Mouse (Mus musculus) erythroblast, adult 5-6 weeks (primary cell): Measurements from ENCODE around the gene Spag5. TPM values are rescaled to one million over a fixed set of nuclear protein-coding genes. Genes with fewer than 3 reads are reported as not detected.
A peak's percentile ranks its signal among the peaks of the same experiment; 100 is the strongest.

Source experiments
- ATAC-seq: replicated peaks from 2 replicates; pipeline ENCODE4 v1.8.0; 2016; ENCODE audit warnings: moderate number of reproducible peaks, mild to moderate bottlenecking, moderate TSS enrichment, inconsistent platforms; ENCODE audit not compliant: poor library complexity, low FRiP score, severe bottlenecking
- total RNA-seq, 2 experiments: library from RNA; stranded (forward) in 1 of 2; stranded (reverse) in 1 of 2; fragments of 150-400 nt in 1 of 2; fragments of 200-764, 138-1000 nt in 1 of 2; gene quantifications; 2 replicates each; pipeline versions ENCODE4 v1.2.3 to v1.2.4; 2015 to 2017; ENCODE audit warnings: low replicate concordance in 2 of 2

Spag5 gene
- total RNA-seq (2015; ENCODE audit: low replicate concordance), result 12.3 and 20.3 TPM in 2 replicates
- 40.4 and 60.1 TPM in 2 replicates for total RNA-seq (2017; ENCODE audit: low replicate concordance)

DNA sequence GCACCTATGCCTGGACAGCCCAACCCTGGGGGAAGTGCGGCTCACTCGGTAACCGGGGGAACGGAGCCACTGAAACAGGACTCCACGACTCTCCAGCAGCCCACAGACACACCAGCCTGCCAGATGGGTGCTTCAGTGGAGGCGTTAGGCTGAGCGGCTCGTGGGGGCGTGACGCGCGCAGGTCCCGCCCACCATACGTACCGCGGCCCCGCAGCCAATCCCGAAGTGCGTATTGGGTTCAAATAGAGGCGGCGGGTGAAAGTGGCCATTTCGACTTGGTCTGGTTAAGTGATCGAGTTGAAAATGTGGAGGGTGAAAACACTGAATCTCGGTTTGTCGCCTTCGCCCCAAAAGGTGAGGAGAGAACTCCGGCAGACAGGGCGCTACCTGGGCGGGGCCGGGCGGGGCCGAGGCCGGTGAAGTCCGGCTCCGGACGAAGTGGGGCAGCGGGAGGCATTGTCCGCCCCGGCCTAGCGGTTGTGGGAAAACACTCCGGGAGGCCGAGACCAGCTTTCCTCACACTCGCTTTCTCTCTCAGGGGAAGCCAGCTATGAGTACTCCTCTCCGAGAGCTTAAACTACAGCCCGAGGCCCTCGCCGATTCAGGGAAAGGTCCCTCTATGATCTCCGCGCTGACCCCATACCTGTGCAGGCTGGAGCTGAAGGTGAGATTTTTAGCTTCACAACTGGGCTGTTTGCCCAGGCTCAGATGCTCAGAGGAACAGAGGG lies at the start of gene Spag5:
Spag5 (plus strand) TSS at position 173 of the 728 bp plus-strand sequence.
- ATAC-seq, result peak; percentile 99

DNA sequence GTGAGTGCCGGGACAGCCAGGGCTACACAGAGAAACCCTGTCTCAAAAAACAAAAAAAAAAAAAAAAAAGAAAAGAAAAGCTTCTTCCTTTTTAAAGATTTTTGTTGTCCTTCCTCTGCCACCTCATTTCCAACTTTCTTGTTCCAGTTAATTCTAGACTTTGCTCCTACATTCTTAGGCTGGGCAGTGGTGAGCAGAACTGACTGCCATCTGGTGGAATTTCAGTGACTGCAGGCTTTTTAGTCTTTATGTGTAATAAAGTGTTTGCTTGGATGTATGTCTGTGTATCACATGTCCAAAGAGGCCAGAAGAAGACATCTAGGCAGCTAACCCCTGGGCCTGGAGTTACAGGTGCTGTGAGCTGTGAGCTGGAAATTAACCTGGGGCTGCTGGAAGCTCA lies 44.7 kb upstream of the Spag5 start:
- ATAC-seq, result no peak

DNA sequence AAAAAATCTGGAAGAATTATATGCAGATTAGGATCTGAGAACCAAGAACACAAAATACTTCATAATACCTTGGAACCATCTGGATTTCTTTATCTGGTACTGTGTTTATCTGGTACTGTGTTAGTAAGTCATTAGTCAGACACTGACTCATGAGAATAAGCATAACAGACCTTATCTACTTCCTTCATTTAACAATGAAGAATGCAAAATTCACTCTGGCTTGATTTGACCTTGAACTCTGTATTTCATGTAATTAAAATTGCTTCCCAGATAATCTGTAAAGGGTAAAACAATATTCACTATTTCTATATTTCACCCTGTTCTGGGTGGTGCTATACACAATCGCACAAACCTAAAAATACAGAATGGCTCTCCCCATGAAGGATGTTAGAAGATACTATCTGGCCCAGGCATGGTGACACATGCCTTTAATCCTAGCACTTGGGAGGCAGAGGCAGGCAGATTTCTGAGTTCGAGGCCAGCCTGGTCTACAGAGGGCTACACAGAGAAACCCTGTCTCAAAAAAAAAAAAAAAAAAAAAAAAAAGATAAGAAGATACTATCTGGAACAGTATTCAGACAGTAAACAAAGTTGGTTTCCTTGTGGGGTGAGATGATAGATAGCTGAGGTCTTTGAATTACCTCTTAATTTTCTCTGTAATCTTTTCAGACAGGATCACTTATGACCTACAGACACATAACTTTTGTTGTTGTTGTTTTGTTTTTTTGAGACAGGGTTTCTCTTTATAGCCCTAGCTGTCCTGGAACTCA lies 40.7 kb upstream of the Spag5 start:
- ATAC-seq, result no peak

DNA sequence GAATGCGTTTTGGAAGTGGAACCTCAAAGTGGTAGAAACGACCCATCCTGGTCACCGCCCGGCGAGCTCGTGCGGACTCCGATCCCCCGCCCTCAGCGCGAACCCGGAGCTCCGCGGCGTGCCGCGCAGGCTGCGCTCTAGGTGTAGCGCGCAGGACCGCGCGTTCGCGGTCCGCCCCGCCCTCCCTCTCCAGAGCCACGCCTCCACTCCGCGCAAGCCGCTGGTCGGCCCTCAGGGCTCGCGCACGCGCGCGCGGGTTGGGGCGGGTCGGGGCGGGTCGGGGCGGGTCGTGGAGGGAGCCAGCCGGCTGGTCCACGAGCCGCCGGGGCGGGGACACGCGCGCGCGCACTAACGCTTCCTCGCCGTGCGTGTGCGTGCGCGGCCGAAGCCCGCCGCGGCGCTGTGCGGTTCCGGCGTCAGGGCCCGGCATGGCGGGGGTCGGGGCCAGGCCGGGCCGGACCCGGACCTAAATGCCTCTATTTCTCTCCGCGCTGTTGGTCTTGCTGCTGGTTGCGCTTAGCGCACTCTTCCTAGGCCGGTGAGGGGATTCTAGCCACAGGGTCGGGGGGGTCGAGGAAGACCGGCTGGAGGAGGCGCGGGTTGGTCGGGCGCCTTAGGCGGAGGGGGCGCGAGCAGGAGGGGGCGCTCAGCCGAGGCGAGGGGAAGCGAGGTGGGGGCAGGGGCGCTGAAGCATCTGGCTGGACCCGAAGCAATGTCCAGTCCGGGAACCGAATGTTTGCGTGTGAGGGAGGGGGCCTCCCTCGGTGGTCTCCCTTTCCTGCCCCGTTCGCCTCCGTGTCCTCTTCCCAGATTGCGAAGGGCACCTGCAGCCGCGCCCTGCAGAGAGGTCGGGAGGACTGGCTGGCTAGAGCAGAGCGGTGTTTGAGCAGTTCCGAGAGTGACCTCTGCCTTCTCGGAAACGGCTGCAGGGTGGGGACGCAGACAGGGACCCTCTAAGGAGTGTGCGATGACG lies 39.7 kb upstream of the Spag5 start, which contains the start of gene 2610507B11Rik:
2610507B11Rik (plus strand) TSS at position 373 of the 973 bp plus-strand sequence.
- peak; percentile 89 for ATAC-seq

DNA sequence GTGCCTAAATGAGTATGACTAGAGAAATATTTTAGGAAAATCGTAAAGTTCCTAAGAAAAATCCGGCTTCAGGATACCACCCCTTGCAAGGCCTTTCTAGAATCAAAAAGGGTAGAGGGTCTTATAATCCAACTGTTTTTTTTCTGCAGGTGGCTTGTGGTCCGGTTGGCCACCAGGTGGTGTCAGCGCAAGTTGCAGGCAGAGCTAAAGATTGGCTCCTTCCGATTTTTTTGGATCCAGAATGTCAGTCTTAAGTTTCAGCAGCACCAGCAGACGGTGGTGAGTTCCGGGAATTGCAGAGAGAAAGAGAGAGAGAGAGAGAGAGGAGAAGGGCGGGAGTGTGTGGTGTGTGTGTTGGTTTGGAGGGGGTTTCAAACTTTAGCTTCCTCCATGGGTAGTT lies 38.8 kb upstream of the Spag5 start:
- peak; percentile 62 for ATAC-seq

DNA sequence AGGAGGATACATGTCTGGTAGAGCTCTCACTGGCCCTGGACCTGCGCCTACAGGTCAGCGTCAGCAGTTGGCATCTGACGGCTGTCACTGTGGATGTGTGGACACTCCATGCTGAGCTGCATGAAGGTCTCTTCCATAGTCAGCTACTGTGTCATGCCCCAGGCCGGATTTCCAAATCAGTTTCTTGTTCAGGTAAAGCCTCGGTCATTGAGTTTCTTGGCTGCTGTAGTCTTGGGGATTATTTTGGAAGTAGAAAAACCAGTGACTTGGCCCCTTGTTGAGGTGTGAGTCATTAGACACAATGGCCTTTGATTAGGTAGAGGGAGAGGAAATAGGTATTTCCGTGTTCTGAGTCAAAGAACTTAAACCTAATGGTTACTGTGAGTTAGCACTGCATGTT lies 35.8 kb upstream of the Spag5 start:
- no peak for ATAC-seq

DNA sequence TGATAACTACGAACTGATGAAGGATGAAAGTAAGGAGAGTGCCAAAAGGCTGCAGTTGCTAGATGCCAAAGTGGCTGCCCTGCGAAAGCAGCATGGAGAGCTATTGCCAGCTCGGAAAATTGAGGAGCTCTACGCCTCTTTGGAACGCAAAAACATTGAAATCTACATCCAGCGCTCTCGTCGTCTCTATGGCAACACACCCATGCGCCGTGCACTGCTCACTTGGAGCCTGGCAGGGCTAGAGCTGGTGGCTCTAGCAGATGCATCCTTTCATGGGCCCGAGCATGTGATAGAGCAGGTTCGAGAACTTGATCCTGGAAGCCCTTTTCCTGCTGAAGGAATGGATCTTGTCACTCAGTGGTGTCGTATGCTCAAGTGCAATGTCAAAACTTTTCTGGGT lies 29.3 kb upstream of the Spag5 start:
- ATAC-seq, result no peak

DNA sequence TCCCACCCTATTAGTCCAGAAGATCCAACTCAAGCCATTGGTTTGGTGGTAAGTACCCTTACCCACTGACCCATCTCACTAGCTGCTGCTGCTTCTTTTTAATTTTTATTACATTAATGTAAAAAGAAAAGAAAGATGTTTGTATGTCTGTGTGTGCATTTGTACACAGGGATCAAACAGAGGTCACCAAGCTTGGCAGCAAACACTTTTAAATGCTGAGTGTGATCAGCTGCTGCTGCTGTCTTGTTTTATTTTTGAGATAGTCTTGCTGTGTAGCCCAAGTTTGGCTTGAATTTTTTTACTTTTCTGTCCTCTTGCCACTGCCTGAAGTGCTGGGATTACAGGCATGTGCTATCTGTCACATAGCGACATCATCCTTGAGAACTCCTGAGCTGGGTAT lies 25.7 kb upstream of the Spag5 start:
- no peak for ATAC-seq

DNA sequence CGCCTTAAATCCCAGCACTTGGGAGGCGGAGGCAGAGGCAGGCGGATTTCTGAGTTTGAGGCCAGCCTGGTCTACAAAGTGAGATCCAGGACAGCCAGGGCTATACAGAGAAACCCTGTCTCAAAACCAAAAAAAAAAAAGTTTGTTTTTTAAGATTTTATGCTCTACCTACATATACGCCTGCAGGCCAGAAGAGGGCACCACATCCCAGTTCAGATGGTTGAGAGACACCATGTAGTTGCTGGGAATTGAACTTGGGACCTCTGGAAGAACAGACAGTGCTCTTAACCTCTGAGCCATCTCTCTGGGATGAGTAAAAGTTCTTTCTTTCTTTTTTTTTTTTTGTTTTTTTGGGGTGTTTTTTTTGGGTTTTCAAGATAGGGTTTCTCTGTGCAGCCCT lies 25.2 kb upstream of the Spag5 start:
- 0 out of 2 replicates have a peak, but pooled peaks have one; percentile 46 for ATAC-seq

DNA sequence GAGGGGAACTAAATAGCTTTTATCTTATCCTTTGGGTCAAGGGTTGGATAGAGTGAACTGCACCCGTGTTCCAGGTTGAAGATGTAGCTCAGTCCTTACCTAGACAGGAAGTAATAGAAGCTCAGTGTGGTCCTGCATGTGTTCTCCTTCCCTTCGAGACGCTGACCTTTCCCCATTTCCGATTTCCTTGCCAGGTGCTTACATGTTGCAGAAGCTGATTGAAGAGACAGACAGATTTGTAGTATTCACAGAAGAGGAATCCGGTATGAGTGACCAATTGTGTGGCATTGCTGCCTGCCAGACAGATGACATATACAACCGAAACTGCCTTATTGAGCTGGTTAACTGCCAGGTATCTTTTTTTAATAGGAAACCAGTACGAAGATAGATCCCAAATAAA lies 22.5 kb upstream of the Spag5 start:
- ATAC-seq, result no peak

DNA sequence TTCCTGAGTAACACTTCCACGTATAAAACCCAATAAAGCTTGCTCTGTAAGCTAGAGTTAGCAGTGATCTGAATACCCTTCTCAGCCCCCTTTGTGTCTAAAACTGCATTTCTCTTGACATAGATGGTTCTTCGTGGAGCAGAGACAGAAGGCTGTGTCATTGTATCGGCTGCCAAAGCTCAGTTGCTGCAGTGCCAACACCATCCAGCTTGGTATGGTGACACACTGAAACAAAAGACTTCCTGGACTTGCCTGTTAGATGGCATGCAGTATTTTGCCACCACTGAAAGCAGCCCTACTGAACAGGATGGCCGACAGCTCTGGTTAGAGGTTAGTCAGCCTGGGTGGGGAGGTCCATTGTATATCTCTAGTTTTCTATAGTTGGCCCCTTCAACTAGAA lies 21.7 kb upstream of the Spag5 start:
- no peak for ATAC-seq

DNA sequence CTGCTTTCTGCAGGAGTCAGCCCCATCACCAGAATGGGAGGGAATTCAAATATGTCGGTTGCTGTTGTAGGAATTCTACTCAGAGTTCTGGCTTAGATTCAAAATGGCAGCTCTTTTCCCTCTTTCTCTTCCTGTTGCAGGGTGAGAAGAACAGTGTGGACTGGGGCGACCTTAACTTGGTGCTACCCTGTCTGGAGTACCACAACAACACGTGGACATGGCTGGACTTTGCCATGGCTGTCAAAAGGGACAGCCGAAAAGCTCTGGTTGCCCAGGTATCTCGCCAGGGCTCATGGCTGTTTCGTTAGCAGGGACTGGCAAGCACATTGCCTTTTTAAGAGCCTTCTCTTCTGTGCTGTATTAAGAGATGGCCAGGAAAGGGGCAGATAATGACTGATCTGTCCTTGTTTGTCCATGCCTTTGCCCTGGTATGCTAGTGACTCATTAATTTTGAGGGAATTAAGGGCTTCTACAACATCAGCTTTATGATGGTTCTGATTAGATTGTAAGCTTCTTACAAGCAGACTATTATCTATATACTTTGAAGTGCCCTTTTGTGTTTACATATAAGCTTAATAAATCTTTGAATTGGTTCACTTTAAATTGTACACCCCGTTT lies 12.1 kb upstream of the Spag5 start:
- no peak for ATAC-seq

DNA sequence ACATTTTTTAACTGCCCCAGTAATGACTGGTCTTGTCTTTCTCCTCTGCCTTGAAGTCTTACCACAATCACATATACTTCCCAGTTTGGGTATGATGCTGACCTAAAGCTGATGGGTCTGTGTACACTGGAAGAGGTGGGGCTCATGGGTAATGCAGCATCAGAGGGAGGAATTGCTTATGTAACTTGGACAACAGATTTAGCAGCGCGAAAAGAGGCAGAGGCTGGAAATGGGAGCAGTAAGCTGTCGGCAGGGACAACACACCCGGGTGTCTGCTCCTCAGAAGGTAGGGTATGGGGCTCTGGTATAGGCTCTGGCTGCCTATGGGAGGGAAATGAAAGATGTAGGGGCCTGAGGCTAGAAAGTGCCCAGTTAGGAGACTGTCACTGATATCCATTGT lies 10.7 kb upstream of the Spag5 start, which contains the start of gene BC030499:
BC030499 (plus strand) TSS at position 188 of the 400 bp plus-strand sequence.
- no peak for ATAC-seq

DNA sequence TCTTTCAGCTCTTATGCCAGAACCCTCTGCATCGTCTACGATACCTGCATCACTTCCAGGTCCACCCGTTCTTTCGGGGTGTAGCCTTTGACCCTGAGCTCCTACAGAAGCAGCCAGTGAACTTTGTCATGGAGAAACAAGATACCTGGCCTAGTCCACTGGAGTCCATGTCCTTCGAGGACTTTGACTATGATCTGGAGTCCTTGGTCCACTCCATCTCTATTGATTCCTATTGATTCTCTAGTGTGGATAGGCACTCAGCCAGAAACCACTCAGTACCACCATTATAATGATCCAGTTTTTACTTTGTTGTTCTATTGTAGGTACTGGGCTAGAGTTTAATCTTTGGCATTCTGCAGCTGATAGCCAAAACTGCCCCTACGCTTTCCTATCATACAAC lies 6.7 kb upstream of the Spag5 start:
- no peak for ATAC-seq

DNA sequence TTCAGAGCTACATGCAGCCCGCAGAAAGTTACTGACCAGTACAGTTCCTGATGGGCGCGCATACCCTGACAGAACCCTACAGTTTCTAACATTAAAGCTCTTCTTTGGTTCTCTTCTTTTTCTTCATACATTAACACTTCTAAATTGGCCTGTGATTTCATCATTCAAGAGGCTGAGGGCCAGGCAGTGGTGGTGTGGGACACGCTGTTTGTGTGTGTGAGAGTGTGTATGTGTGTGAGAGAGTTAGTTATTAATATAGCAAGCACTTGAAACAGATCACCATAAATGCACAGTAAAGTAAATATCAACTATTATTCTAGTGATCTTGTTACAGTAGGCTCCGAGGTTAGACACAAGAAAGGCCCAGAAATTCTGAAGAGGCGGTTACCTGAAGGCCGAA lies 412 bp upstream of the Spag5 start:
- ATAC-seq, result no peak

DNA sequence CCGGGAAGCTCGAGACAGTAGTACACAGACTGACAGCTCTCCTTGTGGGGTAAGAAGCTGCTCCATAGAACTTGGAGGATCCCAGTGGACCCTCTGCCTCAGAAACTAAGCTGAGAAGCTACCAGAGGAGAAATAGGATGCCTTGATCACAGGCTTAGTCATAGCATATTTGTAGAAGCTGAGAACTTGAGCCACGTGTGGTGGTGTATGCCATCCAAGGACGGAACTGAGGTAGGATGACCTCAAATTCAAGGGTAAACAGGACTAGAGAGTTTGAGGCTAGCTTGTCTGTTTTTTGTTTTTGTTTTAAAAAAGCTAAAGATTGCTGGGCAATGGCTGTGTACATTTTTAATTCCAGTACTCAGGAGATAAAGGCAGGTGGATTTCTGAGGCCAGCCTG lies 3.9 kb downstream of the Spag5 start:
- no peak for ATAC-seq

DNA sequence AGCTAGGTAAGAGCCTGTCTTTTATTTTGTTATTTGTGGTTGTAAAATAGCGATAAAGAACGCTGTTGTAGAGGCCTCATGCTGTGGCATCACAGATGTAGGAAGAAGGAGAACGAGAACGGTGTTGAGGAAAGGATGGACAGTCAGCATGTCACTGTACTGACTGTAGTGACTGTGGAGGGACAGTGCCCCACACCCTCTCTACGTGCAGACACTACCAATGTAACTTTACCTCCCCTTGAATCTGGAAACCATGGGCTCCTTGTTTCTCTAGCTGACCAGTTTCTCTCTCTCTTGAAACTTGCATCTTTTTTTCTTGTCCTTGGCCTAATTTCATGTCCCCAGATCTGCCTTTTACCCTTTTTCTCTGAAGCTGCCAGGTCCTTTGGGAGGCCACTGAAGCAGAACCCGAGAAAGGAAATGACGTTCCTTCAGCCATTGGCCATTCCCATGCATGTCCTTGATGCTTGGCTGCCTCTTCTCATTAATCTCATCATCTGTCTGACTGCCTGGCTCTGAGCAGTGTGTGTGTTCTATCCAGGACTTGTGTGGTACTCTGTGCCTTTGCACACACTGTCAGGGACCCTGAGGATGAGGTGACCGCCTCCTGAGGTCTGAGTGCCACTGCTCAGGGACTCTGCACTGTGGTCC lies 9.7 kb downstream of the Spag5 start:
- ATAC-seq, result no peak

DNA sequence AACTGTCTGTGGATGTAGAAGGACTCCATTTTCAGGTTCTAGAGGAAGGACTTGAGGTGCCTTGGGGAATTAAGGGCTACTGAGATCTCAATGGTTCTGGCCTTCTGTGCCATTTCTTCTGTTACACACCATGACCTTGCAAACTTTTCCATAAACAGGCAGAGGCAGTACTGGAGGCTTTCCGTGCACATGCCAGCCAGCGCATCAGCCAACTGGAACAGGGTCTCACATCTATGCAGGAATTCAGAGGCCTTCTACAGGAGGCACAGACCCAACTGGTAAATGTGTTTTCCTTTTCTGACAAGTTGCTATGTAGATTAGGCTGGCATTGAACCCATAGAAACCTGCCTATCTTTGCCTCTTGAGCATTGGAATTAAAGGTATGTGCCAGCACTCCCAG lies 12.3 kb downstream of the Spag5 start:
- no peak for ATAC-seq

DNA sequence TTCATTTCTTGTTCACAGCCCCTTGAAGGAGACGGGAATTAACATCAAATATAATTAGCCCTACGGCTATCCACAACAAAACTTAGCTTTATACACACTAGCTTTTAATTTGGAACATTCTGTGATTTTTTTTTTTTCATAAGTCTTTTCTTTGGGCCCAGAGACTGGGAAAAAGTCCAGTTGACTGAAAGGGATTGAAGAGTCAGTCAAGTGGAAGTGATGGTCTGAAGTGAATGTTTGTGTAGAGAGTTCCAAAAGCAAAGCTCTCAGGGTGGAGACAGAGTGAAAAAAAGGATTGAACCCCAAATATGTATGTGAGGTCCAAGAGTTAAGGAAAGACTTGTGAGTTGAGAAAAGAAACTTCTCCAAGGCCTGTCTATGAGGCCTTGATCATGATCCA lies 17.1 kb downstream of the Spag5 start:
- ATAC-seq, result no peak
